Mouse (Mus musculus) neural tube, embryonic 14.5 days (tissue): Measurements from ENCODE around the gene Samd7. TPM values are rescaled to one million over a fixed set of nuclear protein-coding genes. Genes with fewer than 3 reads are reported as not detected.
A peak's percentile ranks its signal among the peaks of the same experiment; 100 is the strongest.

Experiments
- ATAC-seq: fragments of 200-750 bp; cut with Nextera tagmentation; 2 replicates; pipeline ENCODE4 v1.8.0; 2017; ENCODE audit warnings: low read depth, mild to moderate bottlenecking, moderate TSS enrichment, moderate library complexity
- H3K27ac ChIP-seq: fragments of 300-500 bp; sonication (generic); 2 replicates; pipeline ENCODE4 v1.5.1; 2014; ENCODE audit warnings: low read depth, mild to moderate bottlenecking, control low read depth, low read length, moderate library complexity, mixed read lengths
- H3K27me3 ChIP-seq: fragments of 300-500 bp; sonication (generic); 2 replicates; pipeline ENCODE4 v1.6.1; 2014; ENCODE audit warnings: low read length; ENCODE audit not compliant: control insufficient read depth, insufficient read depth
- H3K36me3 ChIP-seq: fragments of 300-500 bp; sonication (generic); 2 replicates; pipeline ENCODE4 v1.6.1; 2014; ENCODE audit warnings: low read length, mixed read lengths; ENCODE audit not compliant: control insufficient read depth, insufficient read depth
- H3K4me1 ChIP-seq: fragments of 300-500 bp; sonication (generic); 2 replicates; pipeline ENCODE4 v1.6.1; 2014; ENCODE audit warnings: low read length; ENCODE audit not compliant: control insufficient read depth, insufficient read depth
- H3K4me2 ChIP-seq: fragments of 300-500 bp; sonication (generic); 2 replicates; pipeline ENCODE4 v1.6.1; 2014; ENCODE audit warnings: mild to moderate bottlenecking, low read depth, low read length, control low read depth
- H3K4me3 ChIP-seq: fragments of 300-500 bp; sonication (generic); 2 replicates; pipeline ENCODE4 v1.5.1; 2014; ENCODE audit warnings: low read depth, low read length, control low read depth, mixed read lengths
- H3K9ac ChIP-seq: fragments of 300-500 bp; sonication (generic); replicated peaks from 2 replicates; pipeline ENCODE4 v1.6.1; 2014; ENCODE audit warnings: low read depth, mild to moderate bottlenecking, control low read depth, low read length, mixed read lengths
- H3K9me3 ChIP-seq: fragments of 300-500 bp; sonication (generic); 2 replicates; pipeline ENCODE4 v1.6.1; 2016; ENCODE audit warnings: low read length; ENCODE audit not compliant: control insufficient read depth
- WGBS: fragments of 180-500 bp; shearing (Covaris S2); extraction: QIAGEN DNeasy Blood & Tissue Kit; methylation state at CpG from one replicate; pipeline ENCODE4 v1.1.7; 2014; 5-methylcytosine and 5-hydroxymethylcytosine counted together
- polyA plus RNA-seq: library from polyadenylated mRNA; unstranded; fragments of >200 nt; fragmentation: Nextera tagmentation; extraction: Ambion mirVana; gene quantifications from 2 replicates; pipeline ENCODE4 v1.2.1, GENCODE M21; 2014

Gene Samd7
- polyA plus RNA-seq, 1 experiment from 2014 or later, result not detected

DNA sequence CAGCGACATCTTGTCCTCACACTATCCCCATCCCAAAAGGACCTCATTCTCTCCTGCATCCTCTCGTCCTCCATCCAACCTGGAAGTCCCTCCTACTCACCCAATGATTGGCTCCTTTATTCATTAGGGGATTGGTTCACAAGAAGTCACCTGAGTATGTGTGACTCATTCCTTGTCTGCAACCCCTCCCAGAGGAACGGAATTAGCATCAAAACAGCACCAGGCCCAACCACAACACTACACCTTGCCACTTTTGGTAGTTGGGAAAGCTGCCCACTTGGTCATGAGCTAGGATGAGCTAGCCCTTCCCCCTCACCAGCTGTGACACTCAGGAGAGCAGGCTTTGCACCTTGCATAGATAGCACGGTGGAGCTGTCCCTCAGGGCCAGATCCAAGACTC is 24.1 kb upstream of the Samd7 start:
- Histone ChIP-seq H3K9me3 (no peaks in the 10 kb centered on the region), H3K27me3 (no peaks in the 10 kb centered on the region), H3K36me3 (no peaks in the 10 kb centered on the region), H3K4me1 (no peaks in the 10 kb centered on the region), H3K4me3 (no peak overlapping the region), H3K4me2 (no peak overlapping the region), H3K9ac (no peak overlapping the region), H3K27ac (no peak overlapping the region)
- ATAC-seq, result no peak
- WGBS, result 80% methylated on average over 4 of the region's 4 CpGs

DNA sequence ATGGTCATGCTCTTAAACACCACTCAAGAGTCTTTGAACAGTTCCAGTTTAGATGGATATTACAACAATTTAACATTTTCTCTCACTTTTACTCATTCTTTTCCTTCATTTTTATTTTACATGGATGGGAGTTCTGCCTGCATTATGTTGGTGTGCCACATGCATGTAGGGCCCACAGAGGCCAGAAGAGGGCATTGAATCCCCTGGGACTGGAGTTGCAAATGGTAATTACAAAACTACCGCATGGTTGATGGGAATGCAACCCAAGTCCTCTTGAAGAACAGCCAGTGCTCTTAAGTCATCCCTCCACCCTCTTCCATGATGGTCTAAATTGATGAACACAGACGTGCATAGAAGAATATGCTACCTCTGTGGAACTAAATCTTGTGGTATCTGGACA is 23.6 kb upstream of the Samd7 start:
- H3K4me2 ChIP-seq, result no peak overlapping the region
- H3K27me3 ChIP-seq, result no peaks in the 10 kb centered on the region
- no peak for ATAC-seq
- H3K27ac ChIP-seq, result no peak overlapping the region
- no peaks in the 10 kb centered on the region for H3K9me3 ChIP-seq
- no peaks in the 10 kb centered on the region for H3K36me3 ChIP-seq
- no peaks in the 10 kb centered on the region for H3K4me1 ChIP-seq
- no peak overlapping the region for H3K4me3 ChIP-seq
- no peak overlapping the region for H3K9ac ChIP-seq
- WGBS, result 91% methylated on average over 2 of the region's 2 CpGs

DNA sequence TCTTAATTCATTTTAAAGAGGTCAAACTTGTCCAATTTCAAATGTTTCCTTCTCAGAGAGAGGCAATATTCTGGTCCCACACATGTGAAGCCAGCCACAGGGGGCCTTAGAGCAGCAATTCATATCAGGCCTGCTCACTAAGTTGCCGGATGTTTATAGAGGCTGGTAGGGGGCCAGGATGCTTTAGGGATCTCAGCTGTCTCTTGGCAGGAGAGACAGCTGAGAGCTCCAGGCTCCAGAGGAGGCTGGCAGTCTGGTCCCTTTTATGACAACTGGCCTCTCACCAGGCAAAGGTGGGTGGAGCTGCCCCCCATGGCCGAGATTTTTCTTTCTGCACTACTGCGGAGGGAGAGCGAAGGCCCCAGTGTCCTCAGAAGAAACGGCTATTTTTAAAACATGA is 22.9 kb upstream of the Samd7 start:
- ATAC-seq, result no peak
- no peak overlapping the region for H3K9ac ChIP-seq

DNA sequence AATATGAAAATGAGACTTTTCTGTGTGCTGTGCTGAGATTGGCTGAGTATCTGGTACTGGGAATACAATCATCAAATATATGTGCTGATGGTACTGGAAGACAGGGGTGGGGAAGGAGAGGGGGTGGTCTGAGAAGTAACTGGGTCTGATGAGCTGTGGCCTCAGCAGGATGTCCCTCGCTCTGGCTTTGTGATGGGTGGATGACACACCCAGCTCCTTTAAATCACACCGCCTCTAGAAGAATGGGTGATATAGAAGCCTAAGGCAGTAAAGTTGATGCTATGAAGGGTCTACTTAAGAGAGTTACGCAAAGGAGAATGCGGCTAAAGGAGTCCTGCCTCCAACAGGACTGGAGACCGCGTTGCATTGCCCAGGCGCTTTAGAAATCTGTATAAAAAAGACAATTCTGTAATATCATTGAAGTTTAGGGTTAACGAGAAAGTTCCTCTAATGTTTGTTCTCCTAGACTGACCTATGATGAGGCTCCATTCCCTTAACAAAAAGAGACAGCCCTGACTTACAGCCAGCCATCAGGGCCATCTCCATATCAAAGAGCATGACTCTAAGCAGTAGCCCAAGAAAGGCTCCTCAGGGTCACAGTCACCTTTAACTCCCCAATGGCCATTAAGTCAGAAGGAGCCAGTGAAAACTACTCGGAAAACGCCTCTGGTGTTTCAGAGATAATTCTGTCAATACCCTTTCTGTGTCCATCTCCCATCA is 21.8 kb upstream of the Samd7 start:
- no peak for ATAC-seq
- no peak overlapping the region for H3K27ac ChIP-seq
- H3K4me2 ChIP-seq, result no peak overlapping the region
- H3K4me3 ChIP-seq, result no peak overlapping the region
- no peaks in the 10 kb centered on the region for H3K36me3 ChIP-seq
- H3K27me3 ChIP-seq, result no peaks in the 10 kb centered on the region
- H3K9ac ChIP-seq, result no peak overlapping the region
- no peaks in the 10 kb centered on the region for H3K4me1 ChIP-seq
- H3K9me3 ChIP-seq, result no peaks in the 10 kb centered on the region
- WGBS, result 24% methylated on average over 10 of the region's 10 CpGs

More for the DNA sequence above, 22.9 kb upstream of the Samd7 start:
- WGBS, result 28% methylated on average over 5 of the region's 5 CpGs
- Histone ChIP-seq H3K9me3 (no peaks in the 10 kb centered on the region), H3K27ac (no peak overlapping the region), H3K4me3 (no peak overlapping the region), H3K4me2 (no peak overlapping the region), H3K27me3 (no peaks in the 10 kb centered on the region), H3K4me1 (no peaks in the 10 kb centered on the region), H3K36me3 (no peaks in the 10 kb centered on the region)

DNA sequence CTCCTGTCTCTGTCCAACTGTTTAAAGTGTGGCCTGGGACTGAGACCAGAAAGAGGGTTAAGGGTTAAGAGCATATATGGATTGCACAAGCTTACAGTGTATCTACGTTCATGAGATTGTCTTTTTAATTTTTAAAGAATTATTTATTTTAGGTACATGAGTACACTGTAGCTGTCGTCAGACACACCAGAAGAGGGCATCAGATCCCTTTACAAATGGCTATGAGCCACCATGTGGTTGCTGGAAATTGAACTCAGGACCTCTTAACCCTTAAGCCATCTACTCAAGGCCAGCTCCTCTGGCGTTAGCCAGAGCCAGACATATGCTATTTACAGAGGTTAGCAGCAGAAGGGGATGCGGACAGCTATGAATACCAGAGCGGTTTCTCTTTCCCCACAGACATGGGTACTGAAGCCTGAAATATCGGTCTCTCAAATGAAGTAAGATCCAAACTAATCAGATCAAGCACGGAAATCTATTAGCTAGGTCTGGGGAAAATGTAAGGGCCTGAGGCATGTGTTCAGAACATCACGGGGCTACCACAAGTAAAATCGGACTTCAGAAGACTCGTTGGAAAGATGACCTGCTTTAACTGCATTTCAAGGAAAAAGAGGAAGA is 21.1 kb upstream of the Samd7 start:
- WGBS, result 82% methylated on average over 10 of the region's 10 CpGs
- no peak overlapping the region for H3K4me2 ChIP-seq
- no peak overlapping the region for H3K9ac ChIP-seq
- H3K4me1 ChIP-seq, result no peaks in the 10 kb centered on the region
- H3K27me3 ChIP-seq, result no peaks in the 10 kb centered on the region
- no peaks in the 10 kb centered on the region for H3K9me3 ChIP-seq
- no peak overlapping the region for H3K27ac ChIP-seq
- ATAC-seq, result no peak
- H3K36me3 ChIP-seq, result no peaks in the 10 kb centered on the region
- H3K4me3 ChIP-seq, result no peak overlapping the region

DNA sequence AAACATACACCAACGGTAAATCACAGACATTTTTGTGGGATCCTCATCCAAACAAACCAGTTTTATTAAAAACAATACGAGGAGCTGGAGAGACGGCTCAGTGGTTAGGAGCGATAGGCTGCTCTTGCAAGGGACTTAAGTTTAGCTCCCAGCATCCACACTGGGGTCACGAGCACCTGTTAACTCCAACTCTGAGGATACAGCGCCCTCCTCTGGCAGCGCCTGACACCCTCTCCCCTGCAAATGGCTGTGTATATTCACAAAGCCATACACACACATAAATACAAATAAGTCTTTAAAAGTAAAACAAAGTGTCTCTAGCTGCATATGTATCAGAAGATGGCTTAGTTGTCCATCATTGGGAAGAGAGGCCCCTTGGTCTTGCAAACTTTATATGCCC is 20.6 kb upstream of the Samd7 start:
- Histone ChIP-seq H3K27ac (no peak overlapping the region), H3K4me1 (no peaks in the 10 kb centered on the region), H3K4me3 (no peak overlapping the region), H3K9me3 (no peaks in the 10 kb centered on the region), H3K36me3 (no peaks in the 10 kb centered on the region), H3K9ac (no peak overlapping the region), H3K4me2 (no peak overlapping the region), H3K27me3 (no peaks in the 10 kb centered on the region)
- 82% methylated on average over 7 of the region's 7 CpGs for WGBS
- ATAC-seq, result no peak

DNA sequence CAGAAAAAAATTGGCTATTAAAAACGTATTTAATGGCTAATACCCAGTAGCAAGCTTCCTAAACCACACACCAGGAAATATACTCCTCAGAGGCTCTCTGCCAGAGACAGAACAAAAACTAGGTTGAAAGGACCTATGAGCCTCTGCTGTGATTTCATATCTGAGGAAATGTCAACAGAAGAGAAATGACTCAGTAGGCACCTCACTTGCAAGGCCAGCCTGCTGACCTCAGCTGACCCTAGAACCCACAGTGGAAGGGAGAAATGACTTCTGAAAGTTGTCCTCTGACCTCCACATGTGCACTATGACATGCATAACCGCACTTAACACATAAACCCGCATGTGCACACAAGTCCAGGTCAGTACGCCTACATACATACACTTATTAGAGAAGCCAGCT is 18.9 kb upstream of the Samd7 start:
- Histone ChIP-seq H3K4me1 (no peaks in the 10 kb centered on the region), H3K9ac (no peak overlapping the region), H3K9me3 (no peaks in the 10 kb centered on the region), H3K27me3 (no peaks in the 10 kb centered on the region), H3K36me3 (no peaks in the 10 kb centered on the region), H3K4me3 (no peak overlapping the region), H3K27ac (no peak overlapping the region), H3K4me2 (no peak overlapping the region)
- WGBS, result 85% methylated on average over 4 of the region's 4 CpGs
- ATAC-seq, result no peak

DNA sequence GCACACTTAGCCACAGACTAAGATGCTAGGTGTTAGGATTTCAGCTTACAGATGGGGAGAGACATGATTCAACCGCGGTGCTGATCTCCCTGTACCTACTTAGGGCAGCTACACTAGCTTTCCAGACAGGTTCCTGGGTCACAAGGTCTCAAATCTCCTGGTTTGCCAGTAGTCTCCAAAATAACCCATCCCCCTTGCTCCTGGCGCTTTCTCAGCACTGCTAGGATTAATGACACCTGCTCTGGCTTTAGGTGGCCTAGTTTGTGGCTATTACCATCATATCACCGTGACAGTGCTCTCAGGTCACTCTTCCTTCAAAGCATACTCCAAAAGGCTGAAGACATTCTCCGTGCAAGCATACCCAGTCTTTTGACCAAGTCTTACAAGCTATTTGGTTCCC is 17.0 kb upstream of the Samd7 start:
- WGBS, result 91% methylated on average over 5 of the region's 5 CpGs
- Histone ChIP-seq H3K9ac (no peak overlapping the region), H3K27me3 (no peaks in the 10 kb centered on the region), H3K36me3 (no peaks in the 10 kb centered on the region), H3K4me2 (no peak overlapping the region), H3K4me3 (no peak overlapping the region), H3K27ac (no peak overlapping the region), H3K9me3 (no peaks in the 10 kb centered on the region), H3K4me1 (no peaks in the 10 kb centered on the region)
- ATAC-seq, result no peak

DNA sequence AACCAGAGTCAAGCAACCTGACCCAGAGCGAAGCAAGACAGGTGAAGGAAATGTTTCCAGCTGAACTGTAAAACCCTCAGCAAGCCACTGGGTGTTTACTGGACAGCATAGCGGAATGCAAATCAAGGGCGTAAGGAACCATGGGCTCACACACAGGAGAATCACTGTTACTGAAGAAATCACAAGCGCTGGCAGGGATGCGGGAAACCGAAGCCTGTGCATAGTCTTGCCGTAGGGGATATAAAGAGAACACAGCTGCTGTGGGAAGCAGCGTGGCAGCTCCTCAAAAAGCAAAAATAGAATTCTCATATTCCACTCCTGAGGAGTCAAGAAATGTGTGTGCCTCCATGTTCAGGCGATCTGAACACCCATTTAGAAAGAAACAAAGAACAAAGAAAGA is 9.3 kb upstream of the Samd7 start:
- 53% methylated on average over 9 of the region's 9 CpGs for WGBS
- no peak overlapping the region for H3K9ac ChIP-seq
- peaks cover 5% of the 10 kb centered on the region; the same call in 1 of the 2 replicates for H3K4me1 ChIP-seq
- H3K4me2 ChIP-seq, result no peak overlapping the region
- peak overlapping the region; percentile 28; the same call in 1 of the 2 replicates for H3K27ac ChIP-seq
- ATAC-seq, result peak; percentile 66; the same call in 1 of the 2 replicates
- H3K36me3 ChIP-seq, result no peaks in the 10 kb centered on the region
- H3K27me3 ChIP-seq, result no peaks in the 10 kb centered on the region
- H3K9me3 ChIP-seq, result no peaks in the 10 kb centered on the region
- H3K4me3 ChIP-seq, result no peak overlapping the region
